7 mouse cellular contexts compared by ENCODE assay signal in the genomic region with DNA sequence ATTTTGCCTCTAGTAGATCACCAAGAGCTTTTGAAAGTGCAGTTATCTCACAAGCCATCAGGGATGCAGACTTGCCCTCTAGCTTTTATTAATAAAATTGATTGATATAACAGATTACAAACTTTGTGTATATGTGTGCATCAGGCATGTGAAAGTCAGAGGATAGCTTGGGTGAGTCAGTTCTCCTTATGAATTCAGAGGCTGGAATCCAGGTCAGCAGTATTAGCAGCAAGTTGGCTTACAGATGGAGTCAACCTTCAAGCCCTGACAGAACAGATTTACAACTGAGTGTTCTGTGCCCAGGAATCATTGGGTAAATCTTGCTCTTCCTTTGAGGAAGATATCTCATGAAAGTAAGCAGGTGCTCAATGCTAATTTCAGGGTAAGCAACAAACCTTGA. TPM values are rescaled to one million over a fixed set of nuclear protein-coding genes. Genes with fewer than 3 reads are reported as not detected.
DNase-seq lines count a peak whose midpoint lies in the region; ATAC-seq lines count a peak whose summit lies in the region.

No protein-coding gene starts in this region.

- H3K36me3 ChIP-seq in lung, embryonic 16.5 days (ENCODE audit: control insufficient read depth, insufficient read depth, low read length): peaks cover 2% of the 10 kb centered on the region; the same call in 1 of the 2 replicates
- no peaks in the 10 kb centered on the region for H3K36me3 ChIP-seq in embryonic facial prominence, embryonic 13.5 days
- H3K36me3 ChIP-seq in intestine, embryonic 15.5 days: no peaks in the 10 kb centered on the region; the same call in 1 of the 2 replicates
- no peaks in the 10 kb centered on the region for H3K36me3 ChIP-seq in stomach, embryonic 14.5 days (ENCODE audit: control insufficient read depth, insufficient read depth, low read length)

- H3K4me1 ChIP-seq in lung, embryonic 16.5 days (replicated peaks; ENCODE audit: control insufficient read depth, insufficient read depth, low read length): peaks cover 13% of the 10 kb centered on the region; the same call in 1 of the 2 replicates
- peaks cover 8% of the 10 kb centered on the region; the same call in 1 of the 2 replicates for H3K4me1 ChIP-seq in embryonic facial prominence, embryonic 13.5 days
- H3K4me1 ChIP-seq in intestine, embryonic 15.5 days (replicated peaks): no peaks in the 10 kb centered on the region
- no peaks in the 10 kb centered on the region for H3K4me1 ChIP-seq in stomach, embryonic 14.5 days (ENCODE audit: control insufficient read depth, insufficient read depth, low read length)

- peak overlapping the region; percentile 93 for H3K9ac ChIP-seq in lung, embryonic 16.5 days (ENCODE audit: low read length)
- peak overlapping the region; percentile 90 for H3K9ac ChIP-seq in embryonic facial prominence, embryonic 13.5 days
- H3K9ac ChIP-seq in intestine, embryonic 15.5 days: no peak overlapping the region; the same call in 1 of the 2 replicates
- H3K9ac ChIP-seq in stomach, embryonic 14.5 days (replicated peaks; ENCODE audit: low read depth, low read length): peak overlapping the region; percentile 66

- no peak overlapping the region for H3K27ac ChIP-seq in lung, embryonic 16.5 days (ENCODE audit: low read length)
- peak overlapping the region; percentile 96; the same call in 1 of the 2 replicates for H3K27ac ChIP-seq in embryonic facial prominence, embryonic 13.5 days
- no peak overlapping the region for H3K27ac ChIP-seq in intestine, embryonic 15.5 days
- no peak overlapping the region for H3K27ac ChIP-seq in stomach, embryonic 14.5 days (ENCODE audit: low read length)

- no peak for DNase-seq in lung, postnatal 25 days (ENCODE audit: low spot score)
- no peak for DNase-seq in gastrocnemius, postnatal 25 days
- no peak for DNase-seq in frontal cortex, adult 2 months (ENCODE audit: extremely low spot score in 1 of 2, low spot score in 1 of 2)

- no peak for ATAC-seq in lung, embryonic 16.5 days (ENCODE audit: low read depth)
- ATAC-seq in embryonic facial prominence, embryonic 13.5 days (ENCODE audit: insufficient number of reproducible peaks, insufficient read depth, low FRiP score, low TSS enrichment, low read depth): no peak
- no peak for ATAC-seq in intestine, embryonic 15.5 days
- ATAC-seq in stomach, embryonic 14.5 days (ENCODE audit: insufficient number of reproducible peaks, insufficient read depth, low FRiP score, low read depth): no peak

- peak overlapping the region; percentile 82 for H3K4me3 ChIP-seq in lung, embryonic 16.5 days (ENCODE audit: low read length)
- H3K4me3 ChIP-seq in embryonic facial prominence, embryonic 13.5 days: peak overlapping the region; percentile 63
- peak overlapping the region; percentile 63 for H3K4me3 ChIP-seq in intestine, embryonic 15.5 days (replicated peaks)
- peak overlapping the region; percentile 61 for H3K4me3 ChIP-seq in stomach, embryonic 14.5 days (ENCODE audit: low read depth, low read length)

- H3K4me2 ChIP-seq in lung, embryonic 16.5 days (ENCODE audit: low read depth, low read length): peak overlapping the region; percentile 79
- peak overlapping the region; percentile 77 for H3K4me2 ChIP-seq in embryonic facial prominence, embryonic 13.5 days
- peak overlapping the region; percentile 67 for H3K4me2 ChIP-seq in intestine, embryonic 15.5 days (replicated peaks)
- peak overlapping the region; percentile 74 for H3K4me2 ChIP-seq in stomach, embryonic 14.5 days (replicated peaks; ENCODE audit: low read depth, low read length)

- H3K9me3 ChIP-seq in lung, embryonic 16.5 days (ENCODE audit: control insufficient read depth, low read length): no peaks in the 10 kb centered on the region
- no peaks in the 10 kb centered on the region for H3K9me3 ChIP-seq in embryonic facial prominence, embryonic 13.5 days
- H3K9me3 ChIP-seq in intestine, embryonic 15.5 days: no peaks in the 10 kb centered on the region
- H3K9me3 ChIP-seq in stomach, embryonic 14.5 days (ENCODE audit: control insufficient read depth, low read depth, low read length): no peaks in the 10 kb centered on the region

- H3K27me3 ChIP-seq in lung, embryonic 16.5 days (ENCODE audit: control insufficient read depth, insufficient read depth, low read depth, low read length): no peaks in the 10 kb centered on the region
- no peaks in the 10 kb centered on the region for H3K27me3 ChIP-seq in embryonic facial prominence, embryonic 13.5 days
- H3K27me3 ChIP-seq in intestine, embryonic 15.5 days (replicated peaks): no peaks in the 10 kb centered on the region
- no peaks in the 10 kb centered on the region for H3K27me3 ChIP-seq in stomach, embryonic 14.5 days (ENCODE audit: control insufficient read depth, insufficient read depth, low read length)

RNA-seq across cellular contexts. Expression of a gene that starts 0.9 kb away (rescaled TPM):
- polyA plus RNA-seq in lung, embryonic 16.5 days (2015; fragmentation: Nextera tagmentation; extraction: Ambion mirVana): 26.0 and 27.4 TPM in 2 replicates
- polyA plus RNA-seq in embryonic facial prominence, embryonic 13.5 days (2015; fragmentation: Nextera tagmentation; extraction: Ambion mirVana): 25.1 and 28.9 TPM in 2 replicates
- polyA plus RNA-seq in intestine, embryonic 15.5 days (2015; fragmentation: Nextera tagmentation; extraction: Ambion mirVana): 20.5 and 22.5 TPM in 2 replicates
- polyA plus RNA-seq in stomach, embryonic 14.5 days (2014; fragmentation: Nextera tagmentation; extraction: Ambion mirVana): 29.2 and 29.9 TPM in 2 replicates
- 10 to 100 TPM; 12.1 to 14.5 TPM for total RNA-seq in gastrocnemius, postnatal 25 days (2021)
- 16.4 and 18.8 TPM in 2 replicates for polyA plus RNA-seq in frontal cortex, adult 2 months (2012; rRNA removed)
